Mouse (Mus musculus): ENCODE results near the gene Hoxa7. TPM values are rescaled to one million over a fixed set of nuclear protein-coding genes. Genes with fewer than 3 reads are reported as not detected.

Gene Hoxa7
- polyA plus RNA-seq (2014; fragmentation: Illumina TruSeq; extraction: RNeasy Lipid Tissue Mini Kit (QIAGEN cat#74804)), result 6.8 TPM

DNA sequence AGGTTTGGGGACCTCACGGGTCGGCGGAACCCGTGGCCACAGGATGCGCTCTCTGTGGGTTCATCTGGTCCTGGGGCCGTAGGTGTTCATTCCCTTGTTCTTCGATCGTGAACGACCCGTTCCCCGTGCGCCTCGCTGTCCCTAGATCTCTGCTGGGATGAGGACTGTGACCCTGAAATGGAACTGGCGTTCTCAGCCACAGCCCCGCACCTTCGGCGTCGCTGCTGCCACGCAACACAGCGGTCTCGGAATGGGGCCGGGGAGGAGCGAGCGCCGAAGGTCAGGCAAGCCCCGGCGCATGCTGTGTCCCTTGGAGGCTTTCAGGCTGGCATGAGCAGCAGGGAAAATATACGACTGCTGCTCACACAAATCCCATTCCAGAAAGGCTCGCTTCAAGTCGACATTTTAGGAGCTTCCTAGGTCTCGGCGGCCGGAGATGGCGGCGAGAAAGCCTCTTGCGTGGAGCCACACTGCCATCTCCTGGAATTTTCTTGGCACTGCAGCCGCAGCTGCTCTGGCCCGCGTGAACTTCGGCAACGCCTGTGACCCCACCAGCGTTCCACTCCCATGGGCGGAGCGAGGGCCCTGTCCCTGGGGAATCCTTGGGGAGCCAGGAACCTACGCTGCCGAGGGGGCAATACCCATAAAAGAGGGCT lies at the start of gene Hoxa7:
TSS of gene Hoxa7 (minus strand) at position 518 of the 656 bp plus-strand sequence.

DNA sequence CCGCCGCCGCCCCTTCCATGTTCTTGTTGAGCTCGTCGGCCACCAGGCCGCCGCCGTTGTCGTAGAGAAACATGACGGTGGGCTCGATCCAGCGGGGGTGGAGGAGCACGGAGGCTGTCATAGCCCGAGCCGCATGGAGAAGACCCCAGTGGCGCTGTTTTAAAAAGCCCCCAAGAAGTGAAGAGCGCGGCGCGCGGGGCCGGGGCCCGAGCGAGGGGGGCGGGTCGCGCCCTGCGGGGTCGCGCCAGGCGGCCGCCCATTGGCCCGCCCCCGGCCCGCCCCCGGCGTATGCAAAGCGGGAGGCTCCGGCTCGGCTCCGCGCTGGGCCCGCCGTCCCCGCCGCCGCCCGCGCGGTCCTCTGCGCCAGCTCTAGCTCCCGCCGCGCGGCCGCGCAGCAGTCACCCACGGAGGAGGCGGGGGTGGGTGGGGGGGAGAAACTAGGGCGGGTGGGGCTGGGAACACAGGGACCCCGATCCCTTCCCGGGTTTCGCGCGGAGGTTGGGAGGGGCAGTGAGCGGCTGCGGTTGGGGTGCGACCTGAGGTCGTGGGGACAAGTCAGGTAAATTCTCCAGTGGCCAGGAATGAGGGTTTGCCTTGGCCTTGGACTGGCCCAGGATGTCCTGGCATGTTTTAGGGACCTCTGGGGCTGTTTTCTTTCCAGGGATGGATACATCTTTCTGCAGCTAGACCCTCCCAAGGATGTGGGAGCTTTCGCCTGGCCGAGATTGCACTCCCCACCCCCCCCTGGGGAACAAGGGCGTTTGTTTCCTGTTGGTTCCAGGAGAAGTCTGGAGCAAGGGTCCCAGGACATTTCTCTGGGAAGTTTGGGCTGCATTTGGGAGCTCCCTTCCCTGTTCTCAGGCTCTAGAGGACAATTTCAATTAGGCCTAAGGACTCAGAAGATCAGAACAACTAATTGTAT lies 39.3 kb upstream of the Hoxa7 start, which contains the start of gene Hoxa13:
TSS of gene Hoxa13 (minus strand) at position 227 of the 922 bp plus-strand sequence.

DNA sequence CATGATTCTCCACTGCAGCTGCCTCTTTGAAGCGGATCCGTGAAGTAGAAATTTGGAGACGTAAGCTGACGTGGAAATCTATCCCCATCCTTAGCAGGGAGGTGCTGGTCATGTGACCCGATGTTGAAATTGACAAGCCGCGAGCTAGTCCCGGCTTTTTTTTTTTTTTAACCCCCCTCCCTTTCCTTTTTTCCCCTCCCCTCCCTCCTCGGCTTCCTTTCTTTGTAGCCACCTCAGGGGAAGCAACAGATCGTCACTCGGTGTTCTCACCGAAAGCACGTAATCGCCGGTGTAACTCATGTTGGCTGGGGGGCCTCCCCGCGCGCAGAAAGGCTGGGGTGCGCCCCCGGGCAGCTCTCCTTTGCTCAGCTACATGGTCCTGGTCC lies 24.1 kb upstream of the Hoxa7 start, which contains the start of gene Hoxa11:
TSS of gene Hoxa11 (minus strand) at position 54 of the 386 bp plus-strand sequence.

GRCm38 (mm10) chr6:52240389-52241000 lies 18.8 kb upstream of the Hoxa7 start, which contains the start of gene Hoxa10:
TSS of gene Hoxa10 (minus strand) at chr6:52240854.

DNA sequence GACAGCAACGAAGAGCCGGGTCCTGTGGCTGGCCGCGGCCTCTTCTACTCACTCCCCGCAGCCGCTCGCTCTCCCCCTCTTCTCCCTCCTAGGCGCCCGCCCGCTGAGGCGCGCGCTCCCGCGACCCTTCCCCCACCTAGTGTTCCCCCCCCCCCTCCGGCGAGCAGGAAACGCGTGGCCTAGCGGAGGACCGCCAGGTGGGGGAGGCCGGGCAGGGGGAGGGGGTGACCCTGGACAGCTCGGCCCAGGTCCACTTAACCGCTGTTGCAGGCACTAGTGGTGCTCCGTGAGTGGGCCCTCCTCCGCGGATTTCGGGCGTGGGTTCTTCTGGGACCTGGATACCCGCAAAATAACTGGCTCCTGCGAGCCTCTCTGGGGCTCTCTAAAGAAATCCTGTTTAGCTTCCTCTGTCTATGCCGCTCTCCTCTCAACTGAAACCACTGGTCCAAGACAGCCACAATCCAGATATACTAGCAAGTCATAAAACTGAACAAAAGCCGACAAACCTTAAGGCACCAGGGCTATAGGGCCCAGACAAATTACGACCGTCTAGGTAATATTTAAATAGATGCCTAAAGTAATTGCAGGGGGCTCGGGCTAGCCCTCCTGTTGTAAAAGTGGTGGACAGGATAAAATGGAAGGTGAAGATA lies 9.0 kb upstream of the Hoxa7 start, which contains the start of gene Hoxa9:
TSS of gene Hoxa9 (minus strand) at position 574 of the 650 bp plus-strand sequence.

DNA sequence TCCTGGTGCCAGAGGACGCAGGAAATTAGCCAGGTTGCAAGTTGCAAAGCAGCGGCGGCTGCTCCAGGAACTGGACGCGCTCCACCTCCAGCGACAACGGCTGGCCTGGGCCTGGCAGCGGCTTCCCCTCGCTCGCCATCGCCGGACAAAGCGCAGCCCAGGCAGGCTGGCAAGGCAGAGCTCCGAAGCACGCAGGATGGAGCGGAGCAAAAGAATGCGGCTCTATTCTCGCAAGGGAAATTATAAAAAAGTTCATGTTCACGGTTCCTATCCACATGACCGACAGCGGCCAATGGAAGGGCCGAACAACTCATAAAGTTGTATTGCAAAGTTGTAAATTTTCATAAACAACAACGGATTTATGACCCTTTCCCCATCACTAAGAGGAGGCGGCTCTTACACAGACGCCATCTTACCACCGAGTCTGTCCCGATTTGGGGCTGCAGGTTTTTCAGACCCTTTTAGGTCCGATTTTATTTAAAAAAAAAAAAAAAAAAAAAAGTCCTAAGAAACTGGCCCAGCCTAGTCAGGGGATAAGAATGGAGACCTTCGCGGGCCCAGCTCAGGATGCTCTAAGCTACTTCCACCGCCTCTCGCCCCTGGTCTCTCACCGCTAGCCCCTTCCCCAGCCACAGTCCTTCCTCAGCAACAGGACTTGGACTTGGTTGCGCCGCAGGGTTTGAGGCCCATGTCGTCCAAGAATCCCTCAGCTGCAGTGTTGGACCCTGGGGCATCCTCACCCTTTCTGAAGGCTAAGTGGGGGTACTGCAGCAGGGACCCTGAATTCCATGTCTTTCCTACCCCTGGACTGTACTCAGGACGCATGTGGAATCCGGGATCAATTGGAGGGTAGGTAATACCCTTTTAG lies 8.3 kb downstream of the Hoxa7 start, which contains the start of the genes Hoxa3 and Gm28308:
TSS of gene Hoxa3 (minus strand) at position 218 of the 868 bp plus-strand sequence.
TSS of gene Gm28308 (minus strand) at position 221 of the 868 bp plus-strand sequence.

DNA sequence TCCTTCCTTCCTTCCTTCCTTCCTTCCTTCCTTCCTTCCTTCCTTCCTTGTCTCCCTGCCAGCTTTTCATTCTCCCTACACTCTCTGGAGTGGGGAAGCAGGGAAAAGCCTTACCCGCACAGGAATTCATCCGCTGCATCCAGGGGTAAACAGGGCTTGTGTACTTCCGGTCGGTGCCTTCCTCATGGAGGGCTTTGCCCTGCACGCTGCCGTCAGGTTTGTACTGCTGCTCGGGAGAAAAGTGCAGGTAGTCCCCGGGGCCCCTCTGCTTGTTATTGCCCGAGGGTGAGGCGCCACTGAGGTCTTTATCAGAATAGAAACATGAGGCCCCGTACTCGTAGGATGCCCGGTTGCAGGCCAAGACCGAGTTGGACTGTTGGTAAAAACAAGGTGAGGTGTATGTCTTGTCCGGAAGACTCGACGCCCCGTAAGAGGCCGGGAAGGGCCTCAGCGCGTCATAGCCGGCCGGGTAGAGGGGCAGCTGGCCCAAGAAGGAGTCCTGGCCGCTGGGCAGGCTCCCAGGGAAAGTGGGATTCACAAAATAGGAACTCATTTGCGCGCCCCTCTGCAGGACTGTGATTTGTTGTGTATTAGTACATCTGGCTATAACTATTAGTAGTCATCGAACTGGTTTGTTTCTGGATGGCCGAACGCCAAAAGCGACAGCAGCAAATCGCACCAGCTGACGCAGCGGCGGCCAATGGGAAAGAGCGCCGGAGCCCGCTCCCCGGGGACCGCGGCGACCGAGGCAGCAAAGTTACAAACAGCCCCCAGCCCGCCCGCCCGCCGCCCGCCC lies 13.4 kb downstream of the Hoxa7 start, which contains the start of gene Hoxa6:
TSS of gene Hoxa6 (minus strand) at position 651 of the 796 bp plus-strand sequence.

DNA sequence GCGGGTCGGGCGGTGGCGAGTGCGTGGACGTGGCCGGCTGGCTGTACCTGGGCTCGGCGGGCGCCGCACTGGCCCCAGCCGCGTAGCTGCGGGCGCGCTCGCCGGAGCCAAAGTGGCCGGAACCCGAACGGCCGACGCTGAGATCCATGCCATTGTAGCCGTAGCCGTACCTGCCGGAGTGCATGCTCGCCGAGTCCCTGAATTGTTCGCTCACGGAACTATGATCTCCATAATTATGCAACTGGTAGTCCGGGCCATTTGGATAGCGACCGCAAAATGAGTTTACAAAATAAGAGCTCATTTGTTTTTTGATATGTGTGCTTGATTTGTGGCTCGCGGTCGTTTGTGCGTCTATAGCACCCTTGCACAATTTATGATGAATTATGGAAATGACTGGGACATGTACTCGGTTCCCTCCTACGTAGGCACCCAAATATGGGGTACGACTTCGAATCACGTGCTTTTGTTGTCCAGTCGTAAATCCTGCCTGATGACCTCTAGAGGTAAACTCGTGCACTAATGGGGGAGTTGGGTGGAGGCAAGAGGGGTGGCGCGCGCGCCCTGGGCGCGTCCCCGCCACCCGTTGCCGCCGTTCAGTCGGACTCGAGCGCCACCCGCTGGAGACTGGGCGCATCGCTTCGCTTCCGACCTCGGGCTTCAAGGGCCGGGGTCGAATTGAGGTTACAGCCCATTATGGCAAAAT lies 17.5 kb downstream of the Hoxa7 start, which contains the start of gene Hoxa5:
TSS of gene Hoxa5 (minus strand) at position 538 of the 703 bp plus-strand sequence.

GRCm38 (mm10) chr6:52190906-52191810 lies 30.5 kb downstream of the Hoxa7 start, which contains the start of gene Hoxa4:
TSS of gene Hoxa4 (minus strand) at chr6:52191753.

DNA sequence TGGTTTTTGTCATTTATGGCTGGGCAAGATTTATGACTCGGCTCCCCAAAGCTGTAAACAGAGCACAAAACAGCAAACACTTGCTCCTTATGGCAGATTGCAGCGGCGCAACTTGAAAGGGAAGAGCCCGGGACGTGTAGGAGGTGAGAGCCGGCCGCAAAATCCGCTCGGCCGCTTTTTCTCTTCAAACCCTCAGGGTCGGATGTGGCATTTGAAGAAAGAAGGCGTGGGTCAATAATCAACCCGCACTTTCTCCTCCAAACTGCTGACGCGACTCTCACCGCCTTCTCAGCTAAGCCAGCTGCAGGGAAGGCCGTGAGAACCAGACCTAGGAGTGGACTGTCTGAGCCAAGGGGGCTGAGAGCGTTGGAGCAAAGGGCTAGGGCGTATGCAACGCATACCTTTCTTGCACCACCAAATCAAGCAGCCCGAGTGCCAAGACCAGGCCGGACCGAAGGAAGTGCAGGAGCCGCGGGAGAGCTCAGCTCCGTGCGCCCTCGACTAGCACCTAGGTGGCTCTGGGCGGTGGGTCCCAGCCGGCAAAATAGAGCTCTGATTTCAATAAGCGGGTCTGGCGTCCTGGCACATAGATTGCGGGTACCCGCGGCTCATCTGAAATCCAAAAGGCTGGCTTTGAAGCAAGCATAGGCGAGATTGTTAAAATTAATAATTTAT lies 44.5 kb downstream of the Hoxa7 start, which contains the start of gene 5730596B20Rik:
TSS of gene 5730596B20Rik (plus strand) at position 438 of the 675 bp plus-strand sequence.

DNA sequence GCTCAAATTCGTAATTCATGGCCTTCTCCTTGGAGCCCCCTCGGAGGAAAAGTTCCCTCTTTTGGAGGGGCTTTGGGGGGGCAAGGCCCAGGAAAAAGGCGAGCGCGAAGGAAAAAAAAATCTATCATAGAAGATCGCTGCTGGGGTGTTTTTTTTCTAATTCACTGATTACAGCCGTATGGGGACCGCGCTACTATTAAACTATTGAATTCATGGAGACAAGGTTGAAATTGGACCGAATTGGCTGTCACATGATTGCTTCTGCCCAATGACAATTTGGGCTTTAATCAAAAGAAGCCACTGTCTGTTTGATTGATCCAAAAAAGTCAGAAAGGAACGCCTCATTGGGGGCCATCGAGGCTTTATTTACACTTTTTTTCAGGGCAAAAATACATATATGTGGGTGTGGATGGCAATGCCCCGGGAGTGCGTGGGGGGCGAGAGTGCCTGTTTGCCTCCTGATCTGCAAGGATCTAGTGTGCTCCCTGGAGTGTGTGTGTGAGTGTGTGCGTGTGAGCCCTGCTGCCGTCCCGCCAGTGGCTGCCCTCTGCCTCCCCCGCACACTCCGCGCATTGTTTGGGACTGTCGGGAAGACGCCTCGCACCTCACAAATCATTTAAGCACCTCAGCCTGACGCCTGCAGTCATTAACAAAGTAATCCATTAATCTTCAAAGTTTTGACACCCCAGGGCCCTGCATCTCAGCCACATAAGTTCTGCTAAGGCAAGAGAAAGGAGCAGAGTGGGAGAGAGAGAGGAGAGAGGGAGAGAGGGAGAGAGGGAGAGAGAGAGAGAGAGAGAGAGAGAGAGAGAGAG lies 56.8 kb downstream of the Hoxa7 start, which contains the start of gene Hoxa2:
TSS of gene Hoxa2 (minus strand) at position 206 of the 815 bp plus-strand sequence.

Other genes with a start within 250 kb of the Hoxa7 start
- 43.6 TPM for gene Skap2, start 209.3 kb downstream of the Hoxa7 start, polyA plus RNA-seq (2014; fragmentation: Illumina TruSeq; extraction: RNeasy Lipid Tissue Mini Kit (QIAGEN cat#74804))
- 0.37 TPM for gene Hoxa1, start 63.5 kb downstream of the Hoxa7 start, polyA plus RNA-seq (2014; fragmentation: Illumina TruSeq; extraction: RNeasy Lipid Tissue Mini Kit (QIAGEN cat#74804))
- 1.5 TPM for gene Hoxa2, start 57.0 kb downstream of the Hoxa7 start, polyA plus RNA-seq (2014; fragmentation: Illumina TruSeq; extraction: RNeasy Lipid Tissue Mini Kit (QIAGEN cat#74804))
- not detected for gene 5730596B20Rik, start 44.4 kb downstream of the Hoxa7 start, polyA plus RNA-seq (2014; fragmentation: Illumina TruSeq; extraction: RNeasy Lipid Tissue Mini Kit (QIAGEN cat#74804))
- 1.1 TPM for gene Hoxa4, start 30.1 kb downstream of the Hoxa7 start, polyA plus RNA-seq (2014; fragmentation: Illumina TruSeq; extraction: RNeasy Lipid Tissue Mini Kit (QIAGEN cat#74804))
- gene Hoxa5, start 17.3 kb downstream of the Hoxa7 start, polyA plus RNA-seq (2014; fragmentation: Illumina TruSeq; extraction: RNeasy Lipid Tissue Mini Kit (QIAGEN cat#74804)), result 7.3 TPM
- not detected for gene Hoxa6, start 13.1 kb downstream of the Hoxa7 start, polyA plus RNA-seq (2014; fragmentation: Illumina TruSeq; extraction: RNeasy Lipid Tissue Mini Kit (QIAGEN cat#74804))
- gene Hoxa3, start 8.5 kb downstream of the Hoxa7 start, polyA plus RNA-seq (2014; fragmentation: Illumina TruSeq; extraction: RNeasy Lipid Tissue Mini Kit (QIAGEN cat#74804)), result 7.4 TPM
- not detected for gene Gm28308, start 8.5 kb downstream of the Hoxa7 start, polyA plus RNA-seq (2014; fragmentation: Illumina TruSeq; extraction: RNeasy Lipid Tissue Mini Kit (QIAGEN cat#74804))
- 3.3 TPM for gene Hoxa9, start 9.2 kb upstream of the Hoxa7 start, polyA plus RNA-seq (2014; fragmentation: Illumina TruSeq; extraction: RNeasy Lipid Tissue Mini Kit (QIAGEN cat#74804))
- 3.1 TPM for gene Hoxa10, start 19.0 kb upstream of the Hoxa7 start, polyA plus RNA-seq (2014; fragmentation: Illumina TruSeq; extraction: RNeasy Lipid Tissue Mini Kit (QIAGEN cat#74804))
- gene Hoxa11, start 24.0 kb upstream of the Hoxa7 start, polyA plus RNA-seq (2014; fragmentation: Illumina TruSeq; extraction: RNeasy Lipid Tissue Mini Kit (QIAGEN cat#74804)), result 0.34 TPM
- 0.37 TPM for gene Hoxa13, start 39.0 kb upstream of the Hoxa7 start, polyA plus RNA-seq (2014; fragmentation: Illumina TruSeq; extraction: RNeasy Lipid Tissue Mini Kit (QIAGEN cat#74804))
- 0.14 TPM for gene Evx1, start 91.6 kb upstream of the Hoxa7 start, polyA plus RNA-seq (2014; fragmentation: Illumina TruSeq; extraction: RNeasy Lipid Tissue Mini Kit (QIAGEN cat#74804))